In genomic region chr15:88702501-88702900, GRCm38 (mm10) we compare ENCODE assay signal across 18 mouse cellular contexts. TPM values are rescaled to one million over a fixed set of nuclear protein-coding genes. Genes with fewer than 3 reads are reported as not detected.
DNase-seq lines count a peak whose midpoint lies in the region; TF ChIP-seq lines count a peak whose summit lies in the region.
"Had no signal": no experiment of that assay in that cellular context is flagged by ENCODE, and none has a peak within 500 bp of the region (broad histone marks: within the 10 kb centered on the region; RNA-seq: fewer than 3 reads in every experiment).

No protein-coding gene starts in this region.

- peaks cover 4% of the 10 kb centered on the region; the same call in 1 of the 2 replicates for H3K4me1 ChIP-seq in kidney, adult 2 months (ENCODE audit: control insufficient read depth, insufficient read depth, low read length)
- no peaks in the 10 kb centered on the region for H3K4me1 ChIP-seq in forebrain, embryonic 10.5 days
- H3K4me1 ChIP-seq: forebrain, embryonic 13.5 days; limb, embryonic 10.5 days; liver, embryonic 15.5 days; neural tube, embryonic 15.5 days had no signal

- H3K4me3 ChIP-seq in kidney, adult 2 months (ENCODE audit: insufficient read depth, low read depth, low read length) = no peak overlapping the region
- no peak overlapping the region for H3K4me3 ChIP-seq in forebrain, embryonic 10.5 days
- H3K4me3 ChIP-seq: forebrain, embryonic 13.5 days; limb, embryonic 10.5 days; liver, embryonic 15.5 days; megakaryocyte, embryonic 14.5 days; neural tube, embryonic 15.5 days had no signal

- H3K27ac ChIP-seq in kidney, adult 2 months (ENCODE audit: insufficient read depth, low read depth, low read length) = no peak overlapping the region
- H3K27ac ChIP-seq in forebrain, embryonic 10.5 days = no peak overlapping the region
- H3K27ac ChIP-seq: forebrain, embryonic 13.5 days; limb, embryonic 10.5 days; liver, embryonic 15.5 days; neural tube, embryonic 15.5 days had no signal

- no peaks in the 10 kb centered on the region for H3K9me3 ChIP-seq in forebrain, embryonic 10.5 days
- H3K9me3 ChIP-seq: forebrain, embryonic 13.5 days; limb, embryonic 10.5 days; liver, embryonic 15.5 days; megakaryocyte, embryonic 14.5 days; neural tube, embryonic 15.5 days had no signal

- peaks cover 1% of the 10 kb centered on the region for H3K36me3 ChIP-seq in kidney, adult 2 months (ENCODE audit: control insufficient read depth, insufficient read depth, low read length)
- H3K36me3 ChIP-seq in forebrain, embryonic 10.5 days (replicated peaks) = peaks cover 100% of the 10 kb centered on the region

- WGBS in kidney, adult 2 months = 33% methylated on average over 3 of the region's 3 CpGs
- WGBS in forebrain, embryonic 10.5 days = 75% methylated on average over 3 of the region's 3 CpGs

- H3K27me3 ChIP-seq in kidney, adult 2 months (replicated peaks; ENCODE audit: control insufficient read depth, insufficient read depth, low read length) = no peaks in the 10 kb centered on the region
- no peaks in the 10 kb centered on the region for H3K27me3 ChIP-seq in forebrain, embryonic 10.5 days (ENCODE audit: poor library complexity, severe bottlenecking)
- H3K27me3 ChIP-seq: CH12.LX; forebrain, embryonic 13.5 days; liver, embryonic 15.5 days; megakaryocyte, embryonic 14.5 days; neural tube, embryonic 15.5 days had no signal

- no peak for TF ChIP-seq CTCF in kidney, adult 2 months (conservative IDR thresholded peaks at IDR 0.05; ENCODE audit: insufficient read depth, insufficient read length, low read depth, low read length)

- DNase-seq in kidney, adult 2 months = peak; percentile 52
- no peak for DNase-seq in kidney, adult 8-10 months
- DNase-seq in Muller cell, postnatal 12 days (ENCODE audit: inconsistent ontology term) = peak; percentile 16
- peak; percentile 62 for DNase-seq in adrenal gland, postnatal 10 days
- peak; percentile 42 for DNase-seq in heart, postnatal 4 days
- DNase-seq in forebrain, embryonic 10.5 days (ENCODE audit: extremely low spot score, low spot score) = no peak
- no peak for DNase-seq in embryo, embryonic 10 days (ENCODE audit: low spot score)
- DNase-seq: cerebellum, adult 11 months; gastrocnemius, postnatal 14 days; layer of hippocampus, adult 9-11 months; spleen, adult 18-20 months; thymus, postnatal 14 days had no signal

- TF ChIP-seq POLR2A in kidney, adult 2 months (IDR thresholded peaks at IDR 0.05; ENCODE audit: low read depth, low read length) = no peak

RNA-seq across cellular contexts. Expression of gene Brd1, which starts 31.5 kb away (rescaled TPM):
- polyA plus RNA-seq in kidney, adult 2 months (2012; rRNA removed) = 11.0 and 11.6 TPM in 2 replicates
- 10 to 100 TPM; 46.4 to 46.9 TPM for total RNA-seq in adrenal gland, postnatal 10 days (2021)
- 10 to 100 TPM; 45.1 to 46.7 TPM for total RNA-seq in heart, postnatal 4 days (2021)
- polyA plus RNA-seq in forebrain, embryonic 10.5 days (2016; fragmentation: Nextera tagmentation; extraction: Ambion mirVana) = 21.7 and 22.7 TPM in 2 replicates

RNA-seq across cellular contexts. Expression of gene Zbed4, which starts 49.0 kb away (rescaled TPM):
- 5.2 and 5.6 TPM in 2 replicates for polyA plus RNA-seq in kidney, adult 2 months (2012; rRNA removed)
- total RNA-seq in adrenal gland, postnatal 10 days (2021) = 10 to 100 TPM; 10.8 to 11.1 TPM
- total RNA-seq in heart, postnatal 4 days (2021) = 10 to 100 TPM; 17.8 to 18.9 TPM
- polyA plus RNA-seq in forebrain, embryonic 10.5 days (2016; fragmentation: Nextera tagmentation; extraction: Ambion mirVana) = 39.6 and 40.3 TPM in 2 replicates

Comparison
In these comparisons a context has a peak if more than half of its experiments do, and no peak if none do; other contexts are left out.
1. DNase-seq: peak in kidney, adult 2 months (single experiment), Muller cell, postnatal 12 days (single experiment), adrenal gland, postnatal 10 days (single experiment) and heart, postnatal 4 days (single experiment); none in kidney, adult 8-10 months (0 of 2), forebrain, embryonic 10.5 days (single experiment) and embryo, embryonic 10 days (single experiment).